Mouse (Mus musculus): ENCODE data around the gene Usp6nl. TPM values are rescaled to one million over a fixed set of nuclear protein-coding genes. Genes with fewer than 3 reads are reported as not detected.

Usp6nl gene
- polyA plus RNA-seq, 2 experiments, result 2.8 to 3.3 TPM

GRCm38 (mm10) chr2:6284784-6285183 lies 37.7 kb upstream of the Usp6nl start:
- ATAC-seq (ENCODE audit: insufficient read depth) (peak; percentile 74), DNase-seq (ENCODE audit: low read depth in 3 of 3, low spot score in 3 of 3) (peak; percentile 45 to 70 (median 61))
- Histone ChIP-seq H3K9ac (replicated peaks) (peak overlapping the region; percentile 47; the same call in 1 of the 2 replicates), H3K4me1 (replicated peaks; ENCODE audit: control insufficient read depth in 2 of 2, insufficient read depth in 2 of 2, low read length in 1 of 2) (peaks cover 37 to 43% of the 10 kb centered on the region in 2 experiments), H3K36me3 (replicated peaks; ENCODE audit: control insufficient read depth, insufficient read depth, low read depth) (no peaks in the 10 kb centered on the region), H3K27ac (peak overlapping the region; percentile 79), H3K9me3 (ENCODE audit: control insufficient read depth, low read length) (no peaks in the 10 kb centered on the region), H3K4me3 (ENCODE audit: insufficient read depth in 1 of 2, low read depth in 2 of 2, low read length in 2 of 2) (no peak overlapping the region), H3K27me3 (ENCODE audit: control insufficient read depth, insufficient read depth, low read length) (no peaks in the 10 kb centered on the region; the same call in 1 of the 2 replicates), H3K4me2 (ENCODE audit: low read depth) (peak overlapping the region; percentile 50)
- TF ChIP-seq CTCF (IDR thresholded peaks at IDR 0.05; ENCODE audit: low read depth) (no peak), EP300 (IDR thresholded peaks at IDR 0.05; ENCODE audit: low read depth) (peak; percentile 57)
- WGBS (ENCODE audit: insufficient replicate concordance), result 27% methylated on average over 3 of the region's 3 CpGs

DNA sequence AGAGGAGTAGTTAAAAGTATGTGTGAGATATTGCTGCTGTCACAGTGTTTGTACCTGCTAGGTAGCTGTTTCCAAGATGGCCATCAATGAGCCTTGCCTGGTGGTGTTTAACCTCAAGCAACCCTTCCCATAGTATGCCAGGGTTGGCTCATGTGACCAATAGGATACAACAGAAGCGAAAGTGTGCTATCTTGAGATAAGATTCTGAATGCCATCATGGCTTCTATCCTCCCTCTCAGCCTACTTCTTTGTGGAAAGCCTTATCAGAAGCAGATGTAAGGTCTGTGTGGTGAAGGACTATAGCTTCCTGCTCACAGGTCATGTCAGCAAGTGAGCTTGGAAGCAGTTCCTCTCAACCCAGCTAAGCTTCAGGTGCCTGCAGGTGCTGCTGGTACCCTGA lies 36.7 kb upstream of the Usp6nl start:
- peak; percentile 90 for ATAC-seq (ENCODE audit: insufficient read depth)
- TF ChIP-seq EP300 (IDR thresholded peaks at IDR 0.05; ENCODE audit: low read depth) (peak; percentile 98), CTCF (IDR thresholded peaks at IDR 0.05; ENCODE audit: low read depth) (no peak)
- Histone ChIP-seq H3K9ac (replicated peaks) (no peak overlapping the region), H3K36me3 (replicated peaks; ENCODE audit: control insufficient read depth, insufficient read depth, low read depth) (no peaks in the 10 kb centered on the region), H3K4me3 (ENCODE audit: insufficient read depth in 1 of 2, low read depth in 2 of 2, low read length in 2 of 2) (no peak overlapping the region), H3K27ac (peak overlapping the region; percentile 79), H3K4me2 (ENCODE audit: low read depth) (peak overlapping the region; percentile 50), H3K9me3 (ENCODE audit: control insufficient read depth, low read length) (no peaks in the 10 kb centered on the region), H3K27me3 (ENCODE audit: control insufficient read depth, insufficient read depth, low read length) (no peaks in the 10 kb centered on the region; the same call in 1 of the 2 replicates), H3K4me1 (replicated peaks; ENCODE audit: control insufficient read depth in 2 of 2, insufficient read depth in 2 of 2, low read length in 1 of 2) (peaks cover 37 to 41% of the 10 kb centered on the region in 2 experiments)
- 7% methylated on average over 1 of the region's 1 CpGs for WGBS (ENCODE audit: insufficient replicate concordance)
- peak; percentile 78 to 93 (median 83) for DNase-seq (ENCODE audit: low read depth in 3 of 3, low spot score in 3 of 3)

DNA sequence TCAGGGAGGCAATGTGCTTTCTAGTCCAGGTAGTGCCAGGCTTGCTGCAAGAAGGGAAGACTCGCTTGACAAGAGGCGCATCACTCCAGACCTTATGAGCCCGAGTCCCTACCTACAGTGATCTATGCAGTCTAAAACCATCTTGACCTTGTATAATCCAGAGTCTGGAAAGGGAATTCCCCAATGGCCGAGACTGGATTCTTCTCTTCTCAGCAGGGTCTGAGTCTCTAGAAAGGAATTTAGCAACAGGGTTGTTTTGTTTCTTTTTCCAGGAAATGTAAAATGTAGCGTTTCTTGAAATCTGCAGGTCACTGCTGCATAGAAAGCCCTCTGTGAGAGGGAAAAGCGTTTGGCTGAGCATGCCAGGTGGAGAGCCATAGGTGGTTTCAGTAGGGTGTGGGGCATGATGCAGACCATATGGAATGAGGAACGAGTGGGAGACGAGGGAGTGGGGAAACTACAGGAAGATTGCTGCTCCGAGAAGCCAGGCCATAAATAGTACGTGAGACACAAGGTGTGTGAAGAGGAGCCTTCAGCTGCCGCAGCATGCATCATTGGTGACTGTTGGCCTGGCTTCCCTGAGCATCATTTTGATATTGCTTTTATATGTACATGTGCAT lies 28.5 kb upstream of the Usp6nl start:
- no peak for TF ChIP-seq CTCF (IDR thresholded peaks at IDR 0.05; ENCODE audit: low read depth)
- TF ChIP-seq EP300 (IDR thresholded peaks at IDR 0.05; ENCODE audit: low read depth), result no peak
- DNase-seq (ENCODE audit: low read depth in 3 of 3, low spot score in 3 of 3) (no peak), ATAC-seq (ENCODE audit: insufficient read depth) (no peak)
- Histone ChIP-seq H3K4me2 (ENCODE audit: low read depth) (no peak overlapping the region), H3K4me1 (replicated peaks; ENCODE audit: control insufficient read depth in 2 of 2, insufficient read depth in 2 of 2, low read length in 1 of 2) (0 out of 4 replicates have a peak, but pooled peaks cover 0 to 4% of the 10 kb centered on the region in 2 experiments), H3K27me3 (ENCODE audit: control insufficient read depth, insufficient read depth, low read length) (no peaks in the 10 kb centered on the region; the same call in 1 of the 2 replicates), H3K9me3 (ENCODE audit: control insufficient read depth, low read length) (no peaks in the 10 kb centered on the region), H3K9ac (replicated peaks) (no peak overlapping the region), H3K36me3 (replicated peaks; ENCODE audit: control insufficient read depth, insufficient read depth, low read depth) (no peaks in the 10 kb centered on the region), H3K4me3 (ENCODE audit: insufficient read depth in 1 of 2, low read depth in 2 of 2, low read length in 2 of 2) (no peak overlapping the region), H3K27ac (no peak overlapping the region)
- 57% methylated on average over 11 of the region's 11 CpGs for WGBS (ENCODE audit: insufficient replicate concordance)

- Histone ChIP-seq H3K27ac (no peak overlapping the region), H3K36me3 (replicated peaks; ENCODE audit: control insufficient read depth, insufficient read depth, low read depth) (no peaks in the 10 kb centered on the region), H3K9ac (replicated peaks) (no peak overlapping the region), H3K4me1 (replicated peaks; ENCODE audit: control insufficient read depth in 2 of 2, insufficient read depth in 2 of 2, low read length in 1 of 2) (0 out of 4 replicates have a peak, but pooled peaks cover 0 to 4% of the 10 kb centered on the region in 2 experiments), H3K27me3 (ENCODE audit: control insufficient read depth, insufficient read depth, low read length) (no peaks in the 10 kb centered on the region; the same call in 1 of the 2 replicates), H3K9me3 (ENCODE audit: control insufficient read depth, low read length) (no peaks in the 10 kb centered on the region), H3K4me3 (ENCODE audit: insufficient read depth in 1 of 2, low read depth in 2 of 2, low read length in 2 of 2) (no peak overlapping the region), H3K4me2 (ENCODE audit: low read depth) (no peak overlapping the region)
- DNase-seq (ENCODE audit: low read depth in 3 of 3, low spot score in 3 of 3) (no peak), ATAC-seq (ENCODE audit: insufficient read depth) (no peak)
- WGBS (ENCODE audit: insufficient replicate concordance), result 24% methylated on average over 7 of the region's 7 CpGs
- TF ChIP-seq CTCF (IDR thresholded peaks at IDR 0.05; ENCODE audit: low read depth) (no peak), EP300 (IDR thresholded peaks at IDR 0.05; ENCODE audit: low read depth) (no peak)
These were observed 27.4 kb upstream of the Usp6nl start for GRCm38 (mm10) chr2:6294993-6295628.

DNA sequence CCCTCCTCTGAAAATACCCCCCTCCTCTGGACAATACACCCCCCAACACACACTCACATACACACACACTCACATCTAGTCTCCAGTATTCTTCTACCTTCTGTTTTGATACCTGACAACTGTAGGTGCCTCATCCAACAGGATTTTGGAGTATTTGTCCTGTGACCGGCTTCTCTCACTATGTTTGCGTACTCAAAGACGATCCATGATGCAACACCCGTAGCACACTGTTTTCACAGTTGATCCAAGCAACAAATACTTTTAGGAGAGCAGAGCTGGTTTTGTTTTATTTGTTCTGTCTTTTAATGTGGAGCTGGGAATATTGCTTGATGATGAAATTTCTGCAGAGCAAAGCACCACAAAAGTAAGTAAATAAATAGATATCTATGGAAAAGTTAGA lies 17.7 kb upstream of the Usp6nl start:
- no peak for ATAC-seq (ENCODE audit: insufficient read depth)
- H3K36me3 ChIP-seq (replicated peaks; ENCODE audit: control insufficient read depth, insufficient read depth, low read depth), result no peaks in the 10 kb centered on the region
- TF ChIP-seq EP300 (IDR thresholded peaks at IDR 0.05; ENCODE audit: low read depth) (no peak), CTCF (IDR thresholded peaks at IDR 0.05; ENCODE audit: low read depth) (no peak)
- no peaks in the 10 kb centered on the region for H3K9me3 ChIP-seq (ENCODE audit: control insufficient read depth, low read length)
- DNase-seq (ENCODE audit: low read depth in 3 of 3, low spot score in 3 of 3), result no peak
- H3K4me2 ChIP-seq (ENCODE audit: low read depth), result no peak overlapping the region
- no peaks in the 10 kb centered on the region for H3K27me3 ChIP-seq (ENCODE audit: control insufficient read depth, insufficient read depth, low read length)
- no peak overlapping the region for H3K4me3 ChIP-seq (ENCODE audit: insufficient read depth in 1 of 2, low read depth in 2 of 2, low read length in 2 of 2)
- 0 out of 4 replicates have a peak, but pooled peaks cover 0 to 4% of the 10 kb centered on the region in 2 experiments for H3K4me1 ChIP-seq (replicated peaks; ENCODE audit: control insufficient read depth in 2 of 2, insufficient read depth in 2 of 2, low read length in 1 of 2)
- WGBS (ENCODE audit: insufficient replicate concordance), result 72% methylated on average over 4 of the region's 4 CpGs
- no peak overlapping the region for H3K27ac ChIP-seq
- no peak overlapping the region for H3K9ac ChIP-seq (replicated peaks)
